Mouse (Mus musculus) kidney, postnatal 0 days (tissue): ENCODE results near the gene Tmem95. TPM values are rescaled to one million over a fixed set of nuclear protein-coding genes. Genes with fewer than 3 reads are reported as not detected.

Experiments
- ATAC-seq: fragments of 200-750 bp; cut with Nextera tagmentation; replicated peaks from 2 replicates; pipeline ENCODE4 v1.8.0; 2017; ENCODE audit warnings: low read depth, moderate number of reproducible peaks, moderate TSS enrichment, moderate library complexity; ENCODE audit not compliant: low FRiP score
- DNase-seq: peaks from one replicate; pipeline ENCODE4 v3.0.0-alpha.2; 2016; ENCODE audit warnings: low spot score
- H3K27ac ChIP-seq: fragments of 300-500 bp; sonication (generic); 2 replicates; pipeline ENCODE4 v1.5.1; 2014; ENCODE audit warnings: mild to moderate bottlenecking
- H3K27me3 ChIP-seq: fragments of 300-500 bp; sonication (generic); 2 replicates; pipeline ENCODE4 v1.6.1; 2014; ENCODE audit warnings: low read length, mixed read lengths; ENCODE audit not compliant: insufficient read depth
- H3K36me3 ChIP-seq: fragments of 300-500 bp; sonication (generic); 2 replicates; pipeline ENCODE4 v1.6.1; 2014; ENCODE audit warnings: low read length, mixed read lengths; ENCODE audit not compliant: insufficient read depth
- H3K4me1 ChIP-seq: fragments of 300-500 bp; sonication (generic); replicated peaks from 2 replicates; pipeline ENCODE4 v1.6.1; 2014; ENCODE audit warnings: antibody characterized with exemption, low read length, mixed read lengths; ENCODE audit not compliant: insufficient read depth
- H3K4me2 ChIP-seq: fragments of 300-500 bp; sonication (generic); 2 replicates; pipeline ENCODE4 v1.6.1; 2014; ENCODE audit warnings: mild to moderate bottlenecking, low read length, moderate library complexity, mixed read lengths
- H3K4me3 ChIP-seq: fragments of 300-500 bp; sonication (generic); replicated peaks from 2 replicates; pipeline ENCODE4 v1.5.1; 2014; ENCODE audit warnings: low read depth, low read length
- H3K9ac ChIP-seq: fragments of 300-500 bp; sonication (generic); 2 replicates; pipeline ENCODE4 v1.6.1; 2014; ENCODE audit warnings: low read depth, low read length
- H3K9me3 ChIP-seq: fragments of 300-500 bp; sonication (generic); replicated peaks from 2 replicates; pipeline ENCODE4 v1.6.1; 2016; ENCODE audit warnings: low read length, inconsistent platforms, mixed read lengths
- CTCF ChIP-seq: IDR thresholded peaks from 2 replicates; pipeline ENCODE4 v1.5.1; 2016; ENCODE audit warnings: antibody characterized with exemption, low read depth, mild to moderate bottlenecking, moderate library complexity
- WGBS: fragments of 180-500 bp; shearing (Covaris S2); extraction: QIAGEN DNeasy Blood & Tissue Kit; methylation state at CpG from one replicate; pipeline ENCODE4 v1.1.7; 2014; 5-methylcytosine and 5-hydroxymethylcytosine counted together
- microRNA-seq: library from miRNA; unstranded; fragments of <30 nt; microRNA quantifications from one replicate; pipeline ENCODE4, GENCODE M21; 2016
- polyA plus RNA-seq: library from polyadenylated mRNA; unstranded; fragments of >200 nt; fragmentation: Nextera tagmentation; extraction: Ambion mirVana; gene quantifications from 2 replicates; pipeline ENCODE4 v1.2.1, GENCODE M21; 2015

The Tmem95 gene
- polyA plus RNA-seq, 1 experiment from 2014 or later, result not detected

DNA sequence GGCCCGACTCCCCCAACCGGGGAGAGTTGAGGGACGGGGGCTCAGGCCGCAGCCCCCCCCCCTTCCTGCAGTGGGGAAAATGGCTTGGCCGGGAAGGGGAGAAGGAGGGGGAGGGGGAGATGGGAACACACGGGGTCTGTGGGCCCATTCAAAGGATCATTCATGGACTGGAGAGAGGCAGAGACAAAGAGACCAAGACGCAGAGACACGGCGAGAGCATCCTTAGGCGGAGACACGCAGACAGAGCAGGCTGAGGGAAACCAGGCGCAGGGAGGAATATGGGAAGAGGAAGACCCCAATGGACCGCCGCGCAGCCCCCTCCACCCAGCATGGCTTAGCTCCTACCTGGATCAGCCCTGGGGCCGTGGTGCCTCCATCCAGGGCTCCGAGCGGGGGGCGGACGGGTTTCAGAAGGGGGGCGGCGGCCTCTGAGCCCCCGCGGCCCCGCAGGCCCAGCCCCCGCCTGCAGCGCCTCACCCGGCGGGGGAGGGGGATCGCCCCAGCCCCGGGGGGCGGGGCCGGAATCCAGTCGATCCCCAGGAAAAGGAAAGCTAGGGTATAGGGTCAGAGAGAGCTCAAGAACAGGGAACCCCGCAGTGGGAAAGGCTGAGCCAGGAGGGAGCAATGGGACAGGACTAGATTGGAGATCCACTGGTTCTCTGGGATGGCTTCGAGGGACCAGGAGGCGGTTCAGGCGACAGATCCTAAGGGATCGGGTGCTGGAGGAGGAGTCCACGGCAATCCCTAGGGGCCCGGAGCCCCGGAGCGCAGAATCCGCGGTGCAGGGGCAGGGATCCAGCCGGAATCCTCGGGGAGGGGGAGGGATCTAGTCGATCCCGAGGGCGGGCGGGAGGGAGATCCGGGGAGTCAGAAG lies 40.9 kb downstream of the Tmem95 start:
- no peaks in the 10 kb centered on the region for H3K36me3 ChIP-seq
- H3K27me3 ChIP-seq, result no peaks in the 10 kb centered on the region
- H3K4me3 ChIP-seq, result peak overlapping the region; percentile 59
- peak; percentile 50 for DNase-seq
- ATAC-seq, result no peak
- no peaks in the 10 kb centered on the region for H3K9me3 ChIP-seq
- peak overlapping the region; percentile 75 for H3K9ac ChIP-seq
- no peak for TF ChIP-seq CTCF
- WGBS, result under 1% methylated on average over 49 of the region's 52 CpGs
- peak overlapping the region; percentile 97 for H3K4me2 ChIP-seq
- H3K4me1 ChIP-seq, result peaks cover 27% of the 10 kb centered on the region
- H3K27ac ChIP-seq, result peak overlapping the region; percentile 93

DNA sequence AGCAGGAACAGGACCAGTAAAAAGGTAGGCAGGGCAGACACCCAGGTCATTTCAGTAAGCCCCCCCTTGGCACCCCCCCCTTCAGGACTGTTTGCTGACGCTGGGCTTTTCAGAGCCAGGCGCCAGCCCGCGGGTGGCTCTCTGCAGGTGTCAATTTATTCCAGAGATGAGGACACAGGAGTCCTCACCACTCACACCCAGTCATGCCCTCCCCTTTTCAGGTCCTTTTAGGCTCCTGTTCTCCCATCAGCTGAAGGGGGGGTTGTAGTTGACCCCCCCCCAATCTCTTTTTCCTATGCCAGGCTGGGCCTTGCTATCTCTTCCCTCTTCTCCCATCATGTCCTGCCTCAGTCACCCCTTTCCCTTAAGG lies 41.9 kb downstream of the Tmem95 start:
- Histone ChIP-seq H3K4me2 (peak overlapping the region; percentile 97), H3K4me1 (peaks cover 27% of the 10 kb centered on the region), H3K9ac (no peak overlapping the region), H3K4me3 (peak overlapping the region; percentile 59; the same call in 1 of the 2 replicates), H3K36me3 (no peaks in the 10 kb centered on the region), H3K9me3 (no peaks in the 10 kb centered on the region), H3K27ac (no peak overlapping the region), H3K27me3 (no peaks in the 10 kb centered on the region)
- TF ChIP-seq CTCF, result no peak
- ATAC-seq (no peak), DNase-seq (no peak)
- 18% methylated on average over 4 of the region's 4 CpGs for WGBS

DNA sequence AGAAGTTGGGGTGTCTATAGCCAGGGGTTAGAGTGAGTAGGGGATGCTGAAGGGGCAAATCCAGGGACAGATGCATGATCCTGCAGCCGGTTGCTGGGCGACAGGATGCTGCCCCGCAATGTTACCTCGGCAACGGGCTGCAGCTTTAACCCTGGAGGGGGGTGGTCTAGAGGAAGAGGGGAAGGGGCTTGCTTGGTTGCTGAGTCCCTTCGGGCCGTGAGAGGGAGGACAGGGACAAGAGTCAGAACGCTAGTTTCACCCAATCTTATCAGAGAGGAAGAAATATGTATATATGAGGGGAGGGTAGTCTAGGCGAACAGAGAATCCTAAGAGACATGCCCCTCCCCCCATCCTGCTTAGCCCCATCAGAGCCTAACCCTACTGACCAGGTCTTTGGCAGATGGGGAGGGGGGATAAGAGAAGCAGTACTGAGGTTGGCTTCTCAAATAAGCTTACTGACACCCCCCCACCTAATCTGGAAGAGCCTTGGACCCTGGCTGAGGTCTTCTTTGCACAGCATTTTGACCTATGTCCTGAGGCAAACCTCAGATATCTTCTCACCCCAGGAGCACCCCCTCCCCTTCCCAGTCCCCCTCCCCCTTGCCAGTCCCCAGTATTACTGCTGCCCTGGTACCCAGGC lies 42.4 kb downstream of the Tmem95 start:
- no peak for DNase-seq
- H3K9ac ChIP-seq, result no peak overlapping the region

DNA sequence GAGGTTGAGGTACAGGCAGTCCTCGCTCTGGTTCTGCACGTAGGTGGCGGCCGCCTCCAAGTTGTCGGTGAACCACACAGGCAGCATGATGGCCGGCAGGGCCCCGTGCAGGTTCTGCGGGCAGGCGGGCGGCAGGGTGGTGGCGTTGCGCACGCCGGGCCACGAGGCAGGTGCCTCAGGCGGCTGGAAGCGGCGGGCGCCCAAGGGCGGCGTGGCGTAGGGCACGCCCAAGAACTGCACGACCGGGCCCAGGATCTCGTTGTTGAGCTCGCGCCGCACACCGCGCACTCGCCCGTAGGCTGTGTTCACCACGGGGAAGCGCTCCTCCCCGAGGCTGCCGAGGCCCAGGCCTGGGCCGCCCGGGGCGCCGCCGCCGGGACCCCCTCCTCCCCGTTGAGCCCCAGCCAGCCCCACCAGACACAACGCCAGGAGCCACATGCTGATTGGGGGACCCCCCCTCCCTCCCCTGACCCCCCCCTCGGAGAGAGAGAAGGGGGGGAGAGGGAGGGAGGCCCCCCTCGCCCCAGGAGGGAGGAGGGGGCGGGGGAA lies 43.7 kb downstream of the Tmem95 start:
- DNase-seq (peak; percentile 47), ATAC-seq (no peak)
- no peaks in the 10 kb centered on the region for H3K27me3 ChIP-seq
- H3K9me3 ChIP-seq, result no peaks in the 10 kb centered on the region
- WGBS, result 8% methylated on average over 44 of the region's 48 CpGs
- H3K36me3 ChIP-seq, result no peaks in the 10 kb centered on the region
- H3K27ac ChIP-seq, result no peak overlapping the region
- peak overlapping the region; percentile 92 for H3K4me2 ChIP-seq
- H3K4me1 ChIP-seq, result peaks cover 23% of the 10 kb centered on the region
- 0 out of 2 replicates have a peak, but pooled peaks have one; percentile 4 for TF ChIP-seq CTCF
- H3K9ac ChIP-seq, result peak overlapping the region; percentile 74
- peak overlapping the region; percentile 42 for H3K4me3 ChIP-seq

More for the DNA sequence above, 42.4 kb downstream of the Tmem95 start:
- H3K9me3 ChIP-seq, result no peaks in the 10 kb centered on the region
- peaks cover 27% of the 10 kb centered on the region for H3K4me1 ChIP-seq
- H3K4me3 ChIP-seq, result no peak overlapping the region
- 23% methylated on average over 9 of the region's 9 CpGs for WGBS
- H3K27ac ChIP-seq, result no peak overlapping the region
- H3K27me3 ChIP-seq, result no peaks in the 10 kb centered on the region
- ATAC-seq, result no peak
- H3K36me3 ChIP-seq, result no peaks in the 10 kb centered on the region
- H3K4me2 ChIP-seq, result peak overlapping the region; percentile 97; the same call in 1 of the 2 replicates
- no peak for TF ChIP-seq CTCF

DNA sequence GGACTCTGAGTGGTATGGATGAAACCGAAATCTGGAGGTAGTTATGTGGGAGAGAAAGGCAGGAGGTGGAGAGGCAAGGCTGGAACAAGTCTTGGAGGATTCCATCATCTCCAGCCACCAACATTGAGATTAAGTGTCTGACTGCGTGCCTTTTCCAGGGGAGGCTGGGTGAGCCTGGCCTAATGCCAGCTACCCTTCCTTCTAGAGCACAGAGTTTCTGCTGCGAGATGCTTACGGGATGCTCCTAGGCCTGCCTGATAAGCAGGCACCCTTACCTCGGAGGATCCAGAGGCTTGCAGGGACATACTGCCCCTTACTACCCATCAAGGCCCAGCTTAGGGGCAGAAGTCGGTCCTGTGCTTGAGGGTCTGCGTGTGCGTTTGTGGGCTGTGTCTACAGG lies 44.3 kb downstream of the Tmem95 start:
- no peak for TF ChIP-seq CTCF

DNA sequence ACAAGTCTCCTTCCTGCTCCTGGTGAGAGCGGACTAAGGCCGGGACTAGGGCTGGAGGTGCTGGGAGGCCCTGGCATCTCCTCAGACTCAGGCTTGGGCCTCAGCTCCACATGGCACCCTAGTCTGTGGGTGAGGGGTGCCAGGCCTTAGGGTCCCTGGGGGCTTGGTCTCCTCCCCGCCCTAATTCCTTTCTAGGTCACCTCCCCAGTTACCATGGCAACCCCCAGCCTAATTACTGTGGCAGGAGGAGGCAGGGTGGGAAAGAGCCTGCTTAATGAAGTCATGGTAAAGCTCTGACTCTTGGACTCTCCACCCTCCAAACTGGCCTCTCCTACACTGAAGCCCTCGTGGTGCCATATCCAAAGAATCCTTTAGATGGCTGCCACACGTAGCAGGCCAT lies 49.0 kb downstream of the Tmem95 start:
- DNase-seq (no peak), ATAC-seq (no peak)
- TF ChIP-seq CTCF, result no peak
- whole genome bisulfite sequencing, result 63% methylated on average over 5 of the region's 5 CpGs
- Histone ChIP-seq H3K4me1 (peaks cover 3% of the 10 kb centered on the region; the same call in 1 of the 2 replicates), H3K9ac (no peak overlapping the region), H3K4me3 (no peak overlapping the region), H3K9me3 (no peaks in the 10 kb centered on the region), H3K27ac (no peak overlapping the region), H3K4me2 (no peak overlapping the region), H3K27me3 (no peaks in the 10 kb centered on the region), H3K36me3 (peaks cover 27% of the 10 kb centered on the region)

More for the DNA sequence above, 44.3 kb downstream of the Tmem95 start:
- DNase-seq, result no peak
- ATAC-seq, result no peak
- 68% methylated on average over 8 of the region's 8 CpGs for WGBS
- Histone ChIP-seq H3K27ac (no peak overlapping the region), H3K4me3 (peak overlapping the region; percentile 42), H3K27me3 (no peaks in the 10 kb centered on the region), H3K9ac (peak overlapping the region; percentile 74; the same call in 1 of the 2 replicates), H3K9me3 (no peaks in the 10 kb centered on the region), H3K4me1 (peaks cover 22% of the 10 kb centered on the region), H3K36me3 (no peaks in the 10 kb centered on the region), H3K4me2 (peak overlapping the region; percentile 92)

Small RNA genes lying within 50 kb of the gene (microRNA-seq; reads per million reads assigned to microRNA genes)
- not detected for gene Mir6924

Other genes starting within 250 kb of the Tmem95 start
- gene Fxr2, start 245.0 kb downstream of the Tmem95 start, polyA plus RNA-seq, result 17.4 and 18.4 TPM in 2 replicates
- 0.28 and 0.32 TPM in 2 replicates for gene Sox15, start 222.7 kb downstream of the Tmem95 start, polyA plus RNA-seq
- gene Mpdu1, start 215.4 kb downstream of the Tmem95 start, polyA plus RNA-seq, result 82.6 and 85.7 TPM in 2 replicates
- 10.4 and 12.8 TPM in 2 replicates for gene Cd68, start 211.9 kb downstream of the Tmem95 start, polyA plus RNA-seq
- 468 and 493 TPM in 2 replicates for gene Eif4a1, start 205.6 kb downstream of the Tmem95 start, polyA plus RNA-seq
- gene Senp3, start 195.9 kb downstream of the Tmem95 start, polyA plus RNA-seq, result 52.2 and 59.4 TPM in 2 replicates
- 0.43 and 0.89 TPM in 2 replicates for gene Tnfsf13, start 192.2 kb downstream of the Tmem95 start, polyA plus RNA-seq
- gene Tnfsf12, start 182.2 kb downstream of the Tmem95 start, polyA plus RNA-seq, result 14.1 and 15.8 TPM in 2 replicates
- 8.0 and 8.4 TPM in 2 replicates for gene Tnfsfm13, start 181.9 kb downstream of the Tmem95 start, polyA plus RNA-seq
- 19.0 and 21.0 TPM in 2 replicates for gene Polr2a, start 119.4 kb downstream of the Tmem95 start, polyA plus RNA-seq
- gene Slc35g3, start 116.0 kb downstream of the Tmem95 start, polyA plus RNA-seq, result 0.17 TPM in 1 of 2 replicates, not detected in the other
- gene Zbtb4, start 112.1 kb downstream of the Tmem95 start, polyA plus RNA-seq, result 2.7 and 3.3 TPM in 2 replicates
- 12.0 and 12.1 TPM in 2 replicates for gene Chrnb1, start 82.1 kb downstream of the Tmem95 start, polyA plus RNA-seq
- gene Fgf11, start 76.2 kb downstream of the Tmem95 start, polyA plus RNA-seq, result 0.63 and 0.98 TPM in 2 replicates
- gene Tmem102, start 72.4 kb downstream of the Tmem95 start, polyA plus RNA-seq, result 22.9 and 23.0 TPM in 2 replicates
- not detected in 2 replicates for gene Gm39566, start 62.7 kb downstream of the Tmem95 start, polyA plus RNA-seq
- gene Spem2, start 59.6 kb downstream of the Tmem95 start, polyA plus RNA-seq, result not detected in 2 replicates
- not detected in 2 replicates for gene Spem1, start 55.8 kb downstream of the Tmem95 start, polyA plus RNA-seq
- gene Nlgn2, start 40.2 kb downstream of the Tmem95 start, polyA plus RNA-seq, result 4.1 and 4.7 TPM in 2 replicates
- gene Tmem256, start 39.5 kb downstream of the Tmem95 start, polyA plus RNA-seq, result 485 and 528 TPM in 2 replicates
- gene Plscr3, start 31.6 kb downstream of the Tmem95 start, polyA plus RNA-seq, result 96.4 and 102 TPM in 2 replicates
- gene Tnk1, start 19.3 kb downstream of the Tmem95 start, polyA plus RNA-seq, result 6.3 and 7.0 TPM in 2 replicates
- 7.7 and 7.8 TPM in 2 replicates for gene Kctd11, start 3.4 kb upstream of the Tmem95 start, polyA plus RNA-seq
- gene Acap1, start 17.5 kb upstream of the Tmem95 start, polyA plus RNA-seq, result 0.33 and 0.48 TPM in 2 replicates
- 12.5 and 13.0 TPM in 2 replicates for gene 2810408A11Rik, start 23.0 kb upstream of the Tmem95 start, polyA plus RNA-seq
- gene Neurl4, start 23.1 kb upstream of the Tmem95 start, polyA plus RNA-seq, result 9.7 and 12.7 TPM in 2 replicates
- gene Gps2, start 35.9 kb upstream of the Tmem95 start, polyA plus RNA-seq, result 63.0 and 65.0 TPM in 2 replicates
- gene Eif5a, start 43.9 kb upstream of the Tmem95 start, polyA plus RNA-seq, result 1,371 and 1,476 TPM in 2 replicates
- gene Ybx2, start 57.8 kb upstream of the Tmem95 start, polyA plus RNA-seq, result 6.8 and 7.5 TPM in 2 replicates
- 21.4 and 23.1 TPM in 2 replicates for gene Slc2a4, start 70.2 kb upstream of the Tmem95 start, polyA plus RNA-seq
- 238 and 246 TPM in 2 replicates for gene Cldn7, start 86.8 kb upstream of the Tmem95 start, polyA plus RNA-seq
- 28.3 and 29.1 TPM in 2 replicates for gene Ctdnep1, start 103.1 kb upstream of the Tmem95 start, polyA plus RNA-seq
- gene Elp5, start 104.5 kb upstream of the Tmem95 start, polyA plus RNA-seq, result 97.3 and 97.9 TPM in 2 replicates
- gene Gabarap, start 113.1 kb upstream of the Tmem95 start, polyA plus RNA-seq, result 626 TPM in 2 replicates
- gene Phf23, start 117.8 kb upstream of the Tmem95 start, polyA plus RNA-seq, result 61.9 and 62.6 TPM in 2 replicates
- 25.8 and 27.1 TPM in 2 replicates for gene Dvl2, start 122.6 kb upstream of the Tmem95 start, polyA plus RNA-seq
- 178 and 197 TPM in 2 replicates for gene Acadvl, start 137.4 kb upstream of the Tmem95 start, polyA plus RNA-seq
- gene Dlg4, start 138.9 kb upstream of the Tmem95 start, polyA plus RNA-seq, result 4.3 and 6.5 TPM in 2 replicates
- gene Asgr1, start 176.1 kb upstream of the Tmem95 start, polyA plus RNA-seq, result 2.5 and 2.9 TPM in 2 replicates
- gene Asgr2, start 214.6 kb upstream of the Tmem95 start, polyA plus RNA-seq, result 0.14 TPM in 1 of 2 replicates, not detected in the other